Mouse (Mus musculus): ENCODE measurements around the gene Olfr1188.
"Not testable (repeated sequence)": the region's sequence is repeated elsewhere in the genome, so short reads cannot be mapped to it uniquely, and the experiment has no call there.

DNA sequence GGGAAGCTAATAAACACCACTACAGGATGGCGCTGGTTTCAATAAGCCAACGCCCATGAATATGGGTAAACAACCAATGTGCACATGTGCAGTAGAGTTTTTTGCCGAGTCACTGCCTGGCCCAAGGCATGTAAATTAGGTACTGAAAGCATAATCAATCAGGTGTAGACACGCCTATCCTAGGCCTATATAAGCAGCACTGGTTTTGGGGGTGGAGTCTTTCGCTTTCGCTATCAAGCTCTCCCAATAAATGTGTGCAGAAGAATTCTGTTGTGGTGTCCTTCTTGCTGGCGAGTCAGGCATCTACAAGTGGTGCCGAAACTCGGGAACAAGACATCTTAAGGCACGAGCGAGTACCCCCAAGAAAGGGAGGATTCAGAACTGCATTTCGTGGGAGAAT, 16.0 kb downstream of the Olfr1188 start:
- TF ChIP-seq CTCF (conservative IDR thresholded peaks at IDR 0.05; ENCODE audit: low read length); NANOG (IDR thresholded peaks at IDR 0.05; ENCODE audit: borderline replicate concordance, low read length); POU5F1 (IDR thresholded peaks at IDR 0.05; ENCODE audit: borderline replicate concordance, low read length): not testable (repeated sequence)
